Mouse (Mus musculus): ENCODE results near the gene Gm12216. TPM values are rescaled to one million over a fixed set of nuclear protein-coding genes. Genes with fewer than 3 reads are reported as not detected.

Gene Gm12216
- total RNA-seq (2023), result 18.5 TPM

DNA sequence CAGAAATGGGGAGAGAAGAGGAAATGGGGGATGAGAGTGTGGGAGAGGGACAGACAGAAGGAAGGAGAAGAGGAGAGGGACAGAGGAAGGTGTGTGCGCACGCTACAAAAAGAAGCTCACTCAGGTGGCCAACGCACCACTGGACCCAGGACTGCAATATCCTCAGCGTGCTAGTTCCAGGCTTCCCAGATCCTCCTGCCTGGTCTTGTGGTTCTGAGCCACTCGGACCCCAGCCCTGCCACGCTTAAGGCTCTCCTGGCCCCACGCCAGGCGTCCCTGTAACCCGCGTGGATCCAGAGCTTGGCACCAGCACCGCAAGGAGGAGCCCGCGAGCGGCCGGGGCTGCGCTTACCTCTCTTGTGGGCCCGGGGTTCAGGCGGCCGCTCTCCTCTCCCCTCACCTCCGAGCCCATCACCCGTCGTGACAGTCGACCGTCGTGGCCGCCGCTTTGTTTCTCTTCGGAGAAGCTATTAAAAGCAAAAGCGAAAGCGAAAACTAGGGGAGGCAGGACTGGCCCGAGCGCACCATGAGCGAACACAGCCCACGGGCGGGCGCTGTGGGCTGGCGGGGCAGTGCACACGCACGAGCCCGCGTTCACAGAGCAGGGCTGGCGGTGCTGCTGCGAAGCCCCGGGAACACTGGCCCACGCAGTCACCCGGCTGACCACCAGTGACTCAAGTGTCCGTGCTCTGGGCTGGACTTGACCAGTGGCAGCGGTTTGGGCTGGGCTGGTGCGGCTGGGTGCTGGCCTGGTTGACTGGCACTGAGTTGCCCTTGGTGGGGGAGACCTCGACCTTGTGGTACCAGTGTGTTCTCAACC lies at the start of gene Gm12216:
Gene Gm12216, minus strand, starts transcription at position 496 of the 820 bp plus-strand sequence.

DNA sequence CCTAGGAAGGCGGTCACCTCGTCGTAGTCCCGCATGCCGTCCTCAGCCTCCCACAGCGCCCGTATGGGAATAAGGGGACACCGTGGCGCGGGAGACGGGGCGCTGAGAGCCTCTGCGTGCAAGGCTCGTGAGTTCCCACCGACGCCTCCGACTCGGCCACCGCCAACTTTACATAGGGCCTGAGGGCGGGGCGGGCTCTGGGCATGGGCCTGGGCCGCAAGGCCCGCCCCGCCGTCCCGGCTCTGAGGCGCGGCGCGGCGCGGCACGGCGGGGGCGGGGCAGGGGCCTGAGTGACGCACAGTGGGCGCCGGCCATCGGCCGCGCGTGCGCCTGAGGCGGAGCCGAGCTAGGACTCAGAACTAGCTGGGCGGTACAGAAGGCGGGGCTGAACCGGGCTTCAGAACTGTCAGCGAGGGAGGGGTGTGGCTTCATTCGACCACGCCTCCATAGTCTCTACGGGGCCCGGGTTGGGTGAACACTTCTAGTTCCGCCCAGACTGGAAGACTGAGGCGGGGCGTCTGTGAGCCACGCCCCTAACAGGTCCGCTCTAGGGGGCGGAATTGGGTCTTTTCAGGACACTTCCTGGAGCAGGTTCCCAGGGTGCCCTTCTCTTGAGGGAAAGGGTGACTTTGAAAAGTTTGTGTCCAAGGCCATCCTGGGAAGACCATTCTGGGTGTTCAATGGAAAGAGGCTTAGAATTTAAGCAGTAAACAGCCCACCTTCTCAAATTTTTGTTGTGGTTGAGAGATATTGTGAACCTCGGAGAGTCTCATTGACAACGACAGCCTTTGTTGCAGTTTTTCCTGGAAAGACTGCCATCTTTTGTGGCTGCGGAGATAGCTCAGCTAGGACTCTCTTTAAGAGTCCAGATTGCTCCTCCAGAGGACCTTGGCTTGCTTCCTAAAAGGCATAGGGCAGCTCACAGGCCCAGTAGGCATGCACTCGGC lies 32.7 kb upstream of the Gm12216 start, which contains the start of gene Slc22a5:
Gene Slc22a5, minus strand, starts transcription at position 156 of the 947 bp plus-strand sequence.

DNA sequence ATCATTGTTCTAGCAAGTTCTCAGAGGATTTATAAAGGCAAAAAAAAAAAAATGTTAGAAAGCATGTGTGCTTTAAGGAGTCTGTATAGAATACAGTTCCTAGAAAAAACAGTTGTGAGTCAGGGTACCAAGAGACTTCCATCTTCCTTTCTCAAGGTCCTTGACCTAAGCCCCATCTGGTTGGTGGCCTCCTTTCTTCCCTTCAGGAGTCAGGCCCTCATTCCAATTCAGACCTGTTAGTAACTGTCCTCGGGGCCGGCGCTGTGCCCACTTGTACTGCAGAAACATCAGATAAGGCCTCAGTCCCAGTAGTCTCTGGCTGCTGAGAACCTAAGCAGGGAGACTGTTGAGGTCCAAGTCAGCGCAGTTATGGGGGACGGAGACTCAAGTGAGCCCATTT lies 86.0 kb downstream of the Gm12216 start, which contains the start of gene Gm17334:
Gene Gm17334, minus strand, starts transcription at position 101 of the 400 bp plus-strand sequence.

DNA sequence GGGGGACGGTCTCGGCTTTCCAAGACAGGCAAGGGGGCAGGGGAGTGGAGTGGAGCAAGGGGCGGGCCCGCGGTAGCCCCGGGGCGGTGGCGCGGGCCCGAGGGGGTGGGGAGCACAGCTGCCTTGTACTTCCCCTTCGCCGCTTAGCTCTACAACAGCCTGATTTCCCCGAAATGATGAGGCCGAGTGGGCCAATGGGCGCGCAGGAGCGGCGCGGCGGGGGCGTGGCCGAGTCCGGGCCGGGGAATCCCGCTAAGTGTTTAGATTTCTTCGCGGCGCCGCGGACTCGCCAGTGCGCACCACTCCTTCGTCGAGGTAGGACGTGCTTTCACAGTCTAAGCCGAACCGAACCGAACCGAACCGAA lies 89.3 kb downstream of the Gm12216 start, which contains the start of gene Irf1:
Gene Irf1, plus strand, starts transcription at position 255 of the 365 bp plus-strand sequence.

Other genes starting within 250 kb of the Gm12216 start
- not detected for gene Il4, start 240.6 kb downstream of the Gm12216 start, total RNA-seq (2023)
- not detected for gene Il13, start 224.6 kb downstream of the Gm12216 start, total RNA-seq (2023)
- gene Rad50, start 151.9 kb downstream of the Gm12216 start, total RNA-seq (2023), result 21.0 TPM
- not detected for gene Il5, start 138.5 kb downstream of the Gm12216 start, total RNA-seq (2023)
- gene Irf1, start 89.2 kb downstream of the Gm12216 start, total RNA-seq (2023), result 300 TPM
- 2.0 TPM for gene Gm17334, start 86.1 kb downstream of the Gm12216 start, total RNA-seq (2023)
- 18.7 TPM for gene Slc22a5, start 32.4 kb upstream of the Gm12216 start, total RNA-seq (2023)
- gene Slc22a21, start 121.1 kb upstream of the Gm12216 start, total RNA-seq (2023), result 0.73 TPM
- not detected for gene Slc22a4, start 168.8 kb upstream of the Gm12216 start, total RNA-seq (2023)
- 61.2 TPM for gene Pdlim4, start 209.8 kb upstream of the Gm12216 start, total RNA-seq (2023)
- gene P4ha2, start 240.8 kb upstream of the Gm12216 start, total RNA-seq (2023), result 4.8 TPM